Mouse (Mus musculus) left cerebral cortex, postnatal 10 days (tissue): ENCODE results near the gene Stam2. TPM values are rescaled to one million over a fixed set of nuclear protein-coding genes. Genes with fewer than 3 reads are reported as not detected.

ENCODE experiments used
- DNase-seq, 2 experiments: peaks; one replicate each; pipeline ENCODE4 v3.0.0; 2021 to 2022; ENCODE audit warnings: low spot score in 2 of 2, mixed read lengths in 1 of 2; ENCODE audit errors: extremely low spot score in 1 of 2
- intact Hi-C: fragments of 180-260 bp; cut with DNase I; formaldehyde crosslinking; loops from one replicate; pipeline ENCODE4 v1.15.1; 2025
- total RNA-seq, 2 experiments: library from RNA; stranded (reverse); gene quantifications; 2 replicates each; pipeline ENCODE4 v1.2.3; 2021

The Stam2 gene
- total RNA-seq, 2 experiments from 2014 or later, result 24.5 to 27.0 TPM

DNA sequence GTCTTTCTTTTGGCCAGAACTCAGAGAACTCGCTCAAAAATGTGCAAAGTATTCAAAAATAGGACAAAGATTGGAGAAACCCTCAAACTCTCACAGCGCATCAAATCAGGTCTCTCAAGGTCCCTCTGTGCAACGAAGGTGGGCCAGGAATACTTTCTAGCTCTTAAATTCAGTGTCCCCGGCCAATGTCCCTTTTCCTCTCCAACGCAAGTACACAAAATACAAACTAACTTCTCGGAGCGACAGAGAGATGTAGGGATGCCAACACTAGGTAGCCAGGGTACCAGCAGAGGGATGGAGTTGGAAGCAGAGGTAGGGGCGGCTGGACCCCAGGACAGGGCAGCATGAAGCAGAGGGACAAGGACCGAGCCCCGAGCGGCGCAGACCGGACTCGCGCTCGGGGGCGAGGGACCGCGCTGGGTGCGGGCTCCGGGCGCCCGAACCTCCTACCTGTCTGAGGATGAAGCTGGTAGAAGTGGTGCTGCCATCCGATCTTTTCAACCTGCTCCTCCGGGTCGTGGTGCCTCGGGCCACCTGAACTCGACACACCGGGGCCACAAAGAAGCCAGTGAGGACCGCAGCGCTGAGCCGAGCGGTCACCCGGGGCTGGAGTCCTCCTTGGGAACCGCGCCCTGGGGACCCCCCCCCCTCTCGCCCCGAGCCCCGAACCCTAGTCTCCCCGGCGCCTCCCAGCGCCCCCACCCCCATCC is 66.6 kb downstream of the Stam2 start:
- intact Hi-C loops, result loop anchor here (5.0 kb wide), 1 partner anchor 43 kb away; no protein-coding TSS in a partner anchor
- DNase-seq, result no peak

DNA sequence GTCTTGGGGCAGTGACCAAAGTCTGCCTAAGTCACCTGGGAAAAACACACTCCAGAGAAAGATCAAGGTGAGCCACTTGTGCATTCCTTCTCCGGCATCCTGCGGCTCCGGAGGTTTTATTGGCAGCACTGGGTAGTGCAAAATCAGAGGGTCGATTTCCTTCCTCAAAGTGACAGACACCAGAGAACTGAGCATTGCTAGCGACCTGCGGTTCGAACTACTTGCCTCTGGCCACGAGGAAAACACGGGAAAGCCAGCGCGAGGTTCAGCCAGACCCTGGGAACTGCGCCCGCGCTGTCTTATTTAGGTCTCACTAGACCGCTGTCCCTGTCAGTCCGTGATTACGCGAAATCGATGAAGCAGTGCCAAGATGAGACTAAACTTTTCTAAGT is 67.2 kb downstream of the Stam2 start:
- intact Hi-C loops, result loop anchor here (5.0 kb wide), 1 partner anchor 43 kb away; no protein-coding TSS in a partner anchor
- peak in 1 of 2 experiments; percentile 35 for DNase-seq

DNA sequence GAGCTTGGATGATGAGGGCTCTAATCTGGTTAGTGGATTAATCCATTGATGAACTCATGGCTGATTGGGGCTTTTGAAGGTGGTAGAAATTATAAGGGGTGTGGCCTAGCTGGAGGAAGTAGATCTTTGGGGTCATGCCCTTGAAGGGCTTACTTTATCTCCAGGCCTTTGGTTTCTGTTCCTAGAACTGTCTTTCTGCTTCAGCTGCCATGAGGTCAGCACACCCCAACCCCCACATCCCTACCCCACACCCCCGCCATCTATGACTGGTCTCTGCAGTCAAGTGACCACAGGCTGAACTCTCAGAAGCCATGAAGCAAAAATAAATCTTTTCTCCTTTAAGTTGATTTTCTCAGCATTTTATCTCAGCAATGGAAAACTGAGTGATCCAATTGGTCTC is 68.9 kb downstream of the Stam2 start:
- no peak for DNase-seq
- intact Hi-C loops, result no loop called here

DNA sequence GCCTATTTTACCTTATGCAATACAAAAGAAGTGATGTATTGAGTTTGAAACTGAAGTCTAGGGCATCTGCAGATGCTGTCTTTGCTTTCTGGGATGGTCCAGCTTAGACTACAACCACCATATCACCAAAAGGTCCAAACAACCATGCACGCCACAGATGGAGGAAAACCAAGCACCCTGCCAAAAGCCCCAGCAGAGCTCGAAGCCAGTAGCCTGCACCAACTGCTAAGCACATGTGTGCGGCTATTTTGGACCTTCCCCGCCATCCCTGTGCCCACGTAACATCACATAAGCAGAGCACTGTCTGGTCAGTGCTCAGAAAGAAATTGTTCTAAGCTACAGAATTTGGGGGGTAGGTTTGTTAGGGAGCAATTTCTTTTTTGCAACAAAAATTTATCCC is 71.3 kb downstream of the Stam2 start:
- intact Hi-C loops, result no loop called here
- DNase-seq, result peak in 1 of 2 experiments; percentile 38

DNA sequence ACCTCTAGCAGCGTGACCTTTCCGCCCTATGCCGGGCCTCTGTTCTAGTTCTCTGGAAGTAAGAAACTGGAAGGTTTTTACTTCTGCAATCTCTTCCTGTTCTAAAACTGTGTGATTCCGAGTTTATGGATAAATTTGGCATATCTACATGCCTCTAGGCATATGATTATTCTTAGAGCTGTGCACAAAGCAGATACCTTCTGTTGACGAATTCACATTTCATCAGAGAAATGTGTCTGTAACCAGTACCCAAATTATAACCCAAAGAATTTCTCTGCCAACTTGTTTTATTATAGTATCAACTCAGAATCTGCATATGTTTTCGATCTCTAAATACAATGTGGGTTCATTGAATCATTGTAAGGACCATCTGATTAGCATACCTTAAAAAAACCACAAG is 73.6 kb downstream of the Stam2 start:
- intact Hi-C loops, result no loop called here
- no peak for DNase-seq

DNA sequence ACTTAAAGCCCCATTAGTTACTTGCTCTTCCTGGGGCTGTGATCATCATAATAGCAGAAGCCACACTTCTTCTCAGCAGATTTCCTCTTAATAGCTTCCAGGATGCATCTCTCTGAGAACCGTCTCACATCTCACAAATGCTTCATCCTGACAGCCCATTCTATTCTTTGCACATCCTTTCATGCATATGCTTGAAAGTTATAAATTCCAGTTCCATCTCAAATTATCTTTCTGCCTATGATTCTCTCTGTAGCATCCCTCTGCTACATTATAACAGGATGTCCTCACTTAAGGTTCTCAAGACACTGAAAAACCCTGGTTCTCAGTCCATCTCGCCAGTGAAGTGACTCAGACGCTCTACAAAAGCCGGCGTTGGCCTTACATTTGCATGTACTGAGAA is 85.4 kb downstream of the Stam2 start:
- intact Hi-C loops, result no loop called here
- no peak for DNase-seq

DNA sequence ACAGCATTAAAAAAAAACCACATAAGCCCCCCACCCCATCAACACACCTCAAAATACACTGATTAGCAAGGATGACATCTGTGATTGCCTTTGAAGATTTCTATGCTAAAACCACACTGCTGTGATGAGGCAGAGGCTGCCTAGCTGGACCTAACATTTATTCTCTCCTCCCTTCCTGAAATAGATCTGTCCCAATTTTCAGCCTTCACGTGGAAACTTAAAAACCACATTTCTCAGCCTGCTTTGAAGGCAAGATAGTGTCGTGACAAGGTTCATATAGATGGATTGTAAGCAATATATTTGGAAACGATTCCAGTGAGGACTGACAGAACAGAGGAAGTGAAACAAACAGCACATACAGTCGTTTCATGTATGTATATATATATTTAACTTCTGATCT is 87.5 kb downstream of the Stam2 start:
- intact Hi-C loops, result no loop called here
- DNase-seq, result no peak

DNA sequence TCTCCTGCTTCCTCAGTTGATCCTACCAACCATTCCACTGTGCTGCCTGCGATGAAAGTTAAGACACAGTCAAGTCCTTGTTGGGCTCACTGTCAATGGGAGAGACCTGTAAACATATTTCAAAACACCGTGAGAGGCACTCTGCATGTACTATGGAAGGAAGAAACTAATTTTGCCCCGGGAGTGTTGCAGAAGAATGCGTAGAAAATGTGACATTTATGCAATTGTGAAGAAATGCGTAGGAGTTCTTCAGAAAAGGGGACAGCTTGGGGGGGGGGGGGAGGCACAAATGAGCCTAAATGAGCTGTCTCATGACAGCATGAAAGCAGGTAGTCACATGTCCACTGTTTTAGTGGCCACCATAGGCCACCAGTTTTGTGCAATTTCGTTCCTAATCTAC is 90.5 kb downstream of the Stam2 start:
- DNase-seq, result no peak
- intact Hi-C loops, result no loop called here

DNA sequence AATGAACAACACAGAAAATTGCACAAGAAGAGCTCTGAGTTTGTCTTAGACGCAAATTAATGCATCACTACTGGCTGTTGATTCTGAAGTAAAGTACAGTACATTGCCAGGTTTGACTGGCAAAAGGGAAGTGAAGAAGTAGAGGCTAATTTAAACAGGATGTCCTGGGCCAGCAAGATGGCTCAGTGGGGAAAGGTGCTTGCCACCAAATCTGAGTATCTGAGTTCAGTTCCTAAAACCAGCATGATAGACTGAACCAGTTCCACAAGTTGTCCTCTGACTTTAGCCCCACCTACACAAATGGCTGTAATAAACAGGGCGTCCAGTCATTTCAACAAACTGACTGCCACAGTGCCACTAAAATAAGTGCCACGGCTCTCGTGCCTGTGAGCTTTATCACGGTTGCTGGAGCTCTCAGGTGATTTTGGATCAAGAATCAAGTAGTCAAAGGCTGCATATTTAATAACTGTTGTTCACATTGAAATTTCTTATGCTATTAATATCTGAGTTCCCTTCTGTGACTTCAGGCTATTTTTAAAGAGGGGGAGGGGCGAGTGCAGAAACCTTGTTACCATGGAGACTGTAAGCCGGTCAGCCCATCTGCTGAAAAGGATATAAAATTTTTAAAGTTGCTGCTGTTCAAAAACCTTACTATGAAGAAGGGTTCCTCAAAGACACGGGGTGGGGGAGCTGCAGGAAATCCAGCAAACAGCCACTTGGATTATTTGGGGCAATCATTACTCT is 94.7 kb downstream of the Stam2 start:
- no peak for DNase-seq
- intact Hi-C loops, result no loop called here

DNA sequence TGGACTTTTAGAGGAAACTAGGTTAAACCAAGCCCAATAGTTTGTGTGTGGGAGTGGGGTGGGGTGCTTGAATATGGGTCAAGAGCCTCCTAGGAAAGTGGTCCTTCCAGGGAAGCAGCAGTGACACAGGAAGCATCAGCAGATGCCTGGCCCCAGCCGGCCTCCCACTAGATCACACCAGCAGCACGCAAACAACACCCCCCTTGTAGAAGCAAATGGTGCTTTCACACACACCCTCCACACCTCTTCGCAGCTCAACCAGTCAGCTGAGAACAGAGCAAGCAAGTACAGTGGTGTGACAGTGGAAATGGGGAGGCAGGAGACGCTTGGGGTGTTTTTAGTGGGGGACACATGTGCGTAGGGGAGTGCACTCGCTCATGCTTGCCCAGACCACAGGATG is 98.4 kb downstream of the Stam2 start:
- intact Hi-C loops, result no loop called here
- no peak for DNase-seq

Other genes starting within 250 kb of the Stam2 start
- 100 to 1,000 TPM in 1 of 2 experiments, 10 to 100 TPM in 1; 94.0 to 102 TPM for gene Cacnb4, start 65.5 kb downstream of the Stam2 start, total RNA-seq
- gene Fmnl2, start 115.6 kb upstream of the Stam2 start, total RNA-seq, result 10 to 100 TPM; 41.5 to 42.7 TPM